14 mouse cellular contexts compared by ENCODE assay signal in the genomic region with DNA sequence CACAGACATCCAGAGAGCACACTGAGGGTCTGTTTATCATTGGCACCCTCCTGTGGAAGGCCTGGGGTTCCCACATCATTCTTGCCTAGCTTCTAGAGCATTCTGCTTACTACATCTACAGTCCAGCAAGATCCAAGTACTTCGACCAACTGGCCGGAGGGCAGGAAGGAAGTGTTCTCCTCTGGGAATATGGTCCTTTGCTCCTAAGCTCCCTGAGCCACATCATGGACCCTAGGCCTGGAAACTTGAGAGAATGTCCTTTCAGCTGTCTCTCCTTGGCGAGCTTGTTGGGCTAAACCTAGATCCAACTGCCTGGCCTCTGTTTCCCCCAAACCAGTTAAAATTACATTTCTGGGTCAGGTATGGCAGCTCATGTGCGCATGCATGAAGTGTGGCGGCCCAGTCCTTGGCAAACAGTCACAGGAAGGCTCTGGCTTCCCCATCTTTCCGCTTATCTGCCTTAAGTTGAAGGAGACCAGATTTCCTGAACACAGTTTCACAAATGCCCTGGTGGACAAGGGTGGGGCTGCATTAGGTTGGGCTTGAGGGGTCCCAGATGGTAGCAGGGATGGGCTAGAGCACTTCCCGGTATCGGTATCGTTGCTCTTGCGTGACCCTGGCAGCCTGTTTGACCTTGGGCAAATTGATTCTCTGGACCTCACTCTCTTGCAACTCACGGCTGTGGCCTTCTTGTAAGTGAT. TPM values are rescaled to one million over a fixed set of nuclear protein-coding genes. Genes with fewer than 3 reads are reported as not detected.
DNase-seq lines count a peak whose midpoint lies in the region; ATAC-seq lines count a peak whose summit lies in the region.
"Had no signal": no experiment of that assay in that cellular context is flagged by ENCODE, and none has a peak within 500 bp of the region (broad histone marks: within the 10 kb centered on the region; RNA-seq: fewer than 3 reads in every experiment).

No protein-coding gene starts in this region.

- H3K27me3 ChIP-seq in heart, embryonic 13.5 days (replicated peaks) = no peaks in the 10 kb centered on the region
- H3K27me3 ChIP-seq: limb, embryonic 13.5 days had no signal

- WGBS in heart, embryonic 13.5 days = 56% methylated on average over 11 of the region's 11 CpGs

- H3K4me1 ChIP-seq in brown adipose tissue, adult 24 weeks (ENCODE audit: control insufficient read depth, insufficient read depth, insufficient read length, low read length) = peaks cover 36% of the 10 kb centered on the region
- H3K4me1 ChIP-seq in heart, embryonic 13.5 days = peaks cover 72% of the 10 kb centered on the region

- H3K4me3 ChIP-seq in brown adipose tissue, adult 24 weeks (ENCODE audit: insufficient read depth, low read depth, low read length) = no peak overlapping the region
- no peak overlapping the region for H3K4me3 ChIP-seq in heart, embryonic 13.5 days
- H3K4me3 ChIP-seq: hindbrain, embryonic 13.5 days; limb, embryonic 13.5 days; megakaryocyte, embryonic 14.5 days; neural tube, embryonic 13.5 days had no signal

- ATAC-seq in heart, embryonic 13.5 days (ENCODE audit: extremely low read depth, insufficient number of reproducible peaks, low FRiP score, low TSS enrichment) = no peak

- H3K27ac ChIP-seq in brown adipose tissue, adult 24 weeks (replicated peaks; ENCODE audit: low read depth, low read length) = peak overlapping the region; percentile 69
- H3K27ac ChIP-seq in heart, embryonic 13.5 days (replicated peaks) = peak overlapping the region; percentile 58
- H3K27ac ChIP-seq: hindbrain, embryonic 13.5 days; limb, embryonic 13.5 days; neural tube, embryonic 13.5 days had no signal

- peaks cover 7% of the 10 kb centered on the region; the same call in 1 of the 2 replicates for H3K9me3 ChIP-seq in heart, embryonic 13.5 days
- H3K9me3 ChIP-seq: hindbrain, embryonic 13.5 days; neural tube, embryonic 13.5 days had no signal

- no peaks in the 10 kb centered on the region for H3K36me3 ChIP-seq in heart, embryonic 13.5 days
- H3K36me3 ChIP-seq: hindbrain, embryonic 13.5 days; limb, embryonic 13.5 days; neural tube, embryonic 13.5 days had no signal

- H3K9ac ChIP-seq in heart, embryonic 13.5 days = no peak overlapping the region
- H3K9ac ChIP-seq: hindbrain, embryonic 13.5 days; limb, embryonic 13.5 days; neural tube, embryonic 13.5 days had no signal

- peak; percentile 46 for DNase-seq in kidney, adult 9 months
- no peak for DNase-seq in kidney, adult 8-10 months
- DNase-seq in kidney, postnatal 36 days = peak; percentile 41 to 56
- DNase-seq in layer of hippocampus, postnatal 36 days = no peak
- DNase-seq in spleen, postnatal 36 days (ENCODE audit: low spot score in 2 of 2) = no peak
- no peak for DNase-seq in MN1 (ENCODE audit: low spot score)
- DNase-seq: cerebellum, adult 11 months; right cerebral cortex, postnatal 25 days had no signal

- H3K4me2 ChIP-seq in heart, embryonic 13.5 days = no peak overlapping the region
- H3K4me2 ChIP-seq: hindbrain, embryonic 13.5 days; limb, embryonic 13.5 days; neural tube, embryonic 13.5 days had no signal

RNA-seq across cellular contexts. Expression of a gene that starts 3.2 kb away (rescaled TPM):
- polyA plus RNA-seq in brown adipose tissue, adult 24 weeks (2012; ENCODE audit: insufficient read depth, insufficient read length, missing spikeins) = 2.1 and 3.6 TPM in 2 replicates
- 55.3 and 55.9 TPM in 2 replicates for polyA plus RNA-seq in heart, embryonic 13.5 days (2015; fragmentation: Nextera tagmentation; extraction: Ambion mirVana)
- 1 to 10 TPM in 1 of 2 experiments, under 1 TPM in 1; 0.50 to 1.0 TPM for total RNA-seq in layer of hippocampus, postnatal 36 days (2021)

RNA-seq across cellular contexts. Expression of a gene that starts 15.8 kb away (rescaled TPM):
- polyA plus RNA-seq in brown adipose tissue, adult 24 weeks (2012; ENCODE audit: insufficient read depth, insufficient read length, missing spikeins) = 1.1 TPM in 1 of 2 replicates, not detected in the other
- 0.44 and 0.62 TPM in 2 replicates for polyA plus RNA-seq in heart, embryonic 13.5 days (2015; fragmentation: Nextera tagmentation; extraction: Ambion mirVana)
- under 1 TPM; 0.28 to 0.42 TPM for total RNA-seq in layer of hippocampus, postnatal 36 days (2021)

RNA-seq across cellular contexts. Expression of a gene that starts 20.9 kb away (rescaled TPM):
- polyA plus RNA-seq in brown adipose tissue, adult 24 weeks (2012; ENCODE audit: insufficient read depth, insufficient read length, missing spikeins) = 4.5 and 12.7 TPM in 2 replicates
- polyA plus RNA-seq in heart, embryonic 13.5 days (2015; fragmentation: Nextera tagmentation; extraction: Ambion mirVana) = 0.37 and 0.49 TPM in 2 replicates
- 1 to 10 TPM; 2.6 to 2.9 TPM for total RNA-seq in layer of hippocampus, postnatal 36 days (2021)
- polyA plus RNA-seq: limb, embryonic 13.5 days had no signal

Comparison
In these comparisons a context has a peak if more than half of its experiments do, and no peak if none do; other contexts are left out.
1. DNase-seq: peak in kidney, adult 9 months (single experiment) and kidney, postnatal 36 days (2 of 2); none in kidney, adult 8-10 months (0 of 2), layer of hippocampus, postnatal 36 days (0 of 2), spleen, postnatal 36 days (0 of 2) and MN1 (single experiment).
2. RNA of a gene that starts 3.2 kb away (polyA plus RNA-seq): 55.3 to 55.9 TPM in heart, embryonic 13.5 days; 2.1 to 3.6 TPM in brown adipose tissue, adult 24 weeks; every median in the first group is over 10 times any median in the second.